Mouse (Mus musculus) small intestine, adult 2 months (tissue): ENCODE results near the gene Asic1.
A peak's percentile ranks its signal among the peaks of the same experiment; 100 is the strongest.

Experiments used
- CTCF ChIP-seq: fragments of 200-500 bp; IDR thresholded peaks from 2 replicates; pipeline ENCODE4 v1.5.1; 2012; ENCODE audit warnings: low read depth, mild to moderate bottlenecking, control low read depth, inconsistent platforms, low read length, moderate library complexity, mixed read lengths; ENCODE audit not compliant: insufficient replicate concordance, insufficient read length; ENCODE audit errors: extremely low read depth
- POLR2A ChIP-seq: fragments of 200-500 bp; IDR thresholded peaks from 2 replicates; pipeline ENCODE4 v1.6.1; 2012; ENCODE audit warnings: low read depth, mild to moderate bottlenecking, control low read depth, inconsistent platforms, low read length, moderate library complexity

DNA sequence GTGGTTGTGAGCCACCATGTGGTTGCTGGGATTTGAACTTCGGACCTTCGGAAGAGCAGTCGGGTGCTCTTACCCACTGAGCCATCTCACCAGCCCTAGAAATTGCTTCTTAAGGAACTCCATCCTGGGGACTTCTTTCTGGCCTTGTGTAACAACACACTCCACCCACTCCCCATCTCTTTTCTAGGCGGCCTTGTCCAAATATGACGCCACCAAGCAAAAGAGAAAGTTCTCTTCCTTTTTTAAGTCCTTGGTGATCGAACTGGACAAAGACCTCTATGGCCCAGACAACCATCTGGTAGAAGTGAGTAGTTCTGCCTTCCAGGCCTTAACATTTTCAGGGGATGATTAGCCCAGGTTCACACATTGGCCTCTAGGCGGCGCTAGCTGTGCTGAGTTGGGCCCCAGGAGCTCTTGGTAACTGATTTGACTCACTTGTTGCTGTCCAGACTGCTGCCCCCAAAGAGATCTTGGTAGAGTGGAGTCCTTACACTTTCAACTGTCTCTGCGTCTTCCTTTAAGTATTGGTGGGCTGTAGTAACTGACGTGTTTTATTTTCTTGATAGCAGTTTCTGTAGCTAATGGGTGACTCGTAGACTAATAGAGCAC is 35.4 kb downstream of the Asic1 start, which contains the start of gene Gm17349:
- TF ChIP-seq CTCF (peak; percentile 78; the same call in 1 of the 2 replicates), POLR2A (no peak)
